Mouse (Mus musculus): Measurements from ENCODE around the gene Gm45717.
"Not testable (repeated sequence)": the region's sequence is repeated elsewhere in the genome, so short reads cannot be mapped to it uniquely, and the experiment has no call there.

Gene Gm45717

DNA sequence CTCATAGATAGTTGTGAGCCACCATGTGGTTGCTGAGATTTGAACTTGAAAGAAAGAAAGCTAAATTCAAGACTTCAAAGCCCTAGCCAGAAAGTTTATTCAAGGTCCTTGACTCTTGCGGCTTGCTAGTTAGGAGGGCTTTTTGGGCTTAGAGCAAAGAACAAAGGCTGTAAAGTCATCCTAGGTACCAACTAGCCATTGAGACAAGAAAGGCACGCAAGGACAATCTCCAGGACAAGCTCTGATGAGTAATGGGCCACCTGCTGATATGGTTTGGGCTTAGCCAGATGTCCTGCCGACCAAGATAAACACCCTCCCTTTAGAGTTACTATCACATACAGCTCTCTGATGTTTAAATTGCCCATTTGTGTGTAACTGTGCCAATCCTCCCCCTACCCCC, 13.0 kb upstream of the Gm45717 start:
- DNase-seq (ENCODE audit: low spot score in 2 of 2) = not testable (repeated sequence)

DNA sequence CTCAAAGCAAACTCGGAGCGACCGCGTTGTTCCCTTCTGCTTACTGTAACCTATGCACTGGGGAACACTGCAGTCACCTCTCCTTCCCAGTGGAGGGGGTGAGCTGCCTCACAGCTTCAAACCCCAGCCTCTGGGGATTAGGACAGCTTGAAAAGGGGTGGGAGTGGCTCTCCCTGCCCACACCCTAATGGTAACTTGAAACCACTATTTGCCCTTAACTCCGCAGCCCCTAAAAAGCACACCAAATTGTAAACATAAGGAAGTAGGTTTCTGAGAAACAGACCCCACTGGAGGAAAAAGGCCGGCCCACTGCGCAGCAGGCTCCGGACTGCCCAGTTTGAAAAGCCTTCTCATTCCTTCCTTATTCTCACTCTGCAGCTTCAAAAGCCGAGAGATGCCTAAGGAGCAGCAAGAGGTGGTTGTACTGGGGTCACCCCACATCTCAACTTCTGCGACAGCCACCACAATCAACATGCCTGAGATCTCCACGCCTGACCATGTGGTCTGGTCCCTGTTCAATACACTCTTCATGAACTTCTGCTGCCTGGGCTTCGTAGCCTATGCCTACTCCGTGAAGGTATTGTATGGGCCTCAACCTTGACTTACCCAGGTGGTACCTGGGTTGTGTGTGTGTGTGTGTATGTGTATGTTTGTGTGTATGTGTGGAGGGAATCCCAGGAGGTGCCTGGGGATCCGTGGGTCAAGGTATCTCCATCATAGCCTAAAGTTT, 12.3 kb upstream of the Gm45717 start:
- no peak for DNase-seq (ENCODE audit: low spot score in 2 of 2)

GRCm38 (mm10) chr7:140966921-140967320, 11.2 kb upstream of the Gm45717 start, which contains the start of gene Ifitm1:
Gene Ifitm1, plus strand, starts transcription at chr7:140967221.
- no peak for DNase-seq (ENCODE audit: low spot score in 2 of 2)

DNA sequence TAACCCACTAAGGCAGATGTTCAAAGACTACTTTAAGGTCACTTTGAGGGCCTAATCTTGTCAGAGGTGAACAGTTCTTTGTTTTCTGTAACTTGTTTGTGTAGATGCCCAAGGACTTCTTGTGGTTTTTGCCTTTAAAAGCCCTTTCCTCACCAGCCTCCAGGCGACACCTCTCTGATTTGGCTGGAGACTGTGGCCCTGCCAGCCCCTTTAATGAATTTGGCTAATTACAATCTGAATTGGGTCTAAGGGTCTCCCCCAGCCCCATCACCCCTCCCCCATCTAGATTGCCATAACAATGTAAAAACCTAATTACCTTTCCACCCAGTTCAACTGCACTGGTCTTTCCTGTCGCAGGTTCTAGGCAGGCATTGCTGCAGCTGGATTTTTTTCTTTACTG, 7.0 kb upstream of the Gm45717 start:
- no peak for DNase-seq (ENCODE audit: low spot score in 2 of 2)

- DNase-seq (ENCODE audit: low spot score in 2 of 2) = no peak
These were observed 5.7 kb upstream of the Gm45717 start for GRCm38 (mm10) chr7:140961416-140961815.

GRCm38 (mm10) chr7:140960026-140960425, 4.3 kb upstream of the Gm45717 start:
- no peak for DNase-seq (ENCODE audit: low spot score in 2 of 2)

GRCm38 (mm10) chr7:140959181-140959901, 3.6 kb upstream of the Gm45717 start:
- DNase-seq (ENCODE audit: low spot score in 2 of 2) = no peak

DNA sequence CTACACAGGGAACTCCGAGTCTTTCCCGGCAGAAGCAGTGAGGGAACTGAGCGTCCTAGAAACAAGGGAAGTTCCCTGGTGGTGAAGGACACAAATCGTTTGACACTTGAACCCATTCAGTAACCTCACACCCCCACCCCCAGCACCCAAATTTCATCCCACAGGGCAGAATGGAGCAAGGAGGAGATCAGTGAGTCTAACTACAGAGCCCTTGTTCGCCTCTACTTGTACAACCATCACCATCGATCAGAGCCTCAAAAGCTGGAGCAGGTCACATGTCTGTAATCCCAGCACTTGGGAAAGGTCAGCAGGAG, 776 bp upstream of the Gm45717 start:
- DNase-seq (ENCODE audit: low spot score in 2 of 2) = no peak

DNA sequence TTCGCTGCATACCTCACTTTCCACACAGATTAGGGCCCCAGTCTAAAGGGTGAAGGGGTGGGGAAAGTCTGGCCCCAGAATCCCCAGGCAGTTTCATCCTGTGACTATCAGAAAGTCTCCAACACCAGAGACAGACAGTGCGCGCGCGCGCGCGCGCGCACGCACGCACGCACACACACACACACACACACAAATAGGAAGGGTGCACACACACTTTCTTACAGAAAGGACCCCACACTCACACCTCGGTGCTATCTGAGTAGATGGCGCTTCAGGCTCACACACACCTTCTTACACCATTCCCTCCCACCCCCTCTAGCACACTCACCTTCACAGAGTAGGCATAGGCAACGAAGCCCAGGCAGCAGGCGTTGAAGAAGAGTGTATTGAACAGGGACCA, 395 bp downstream of the Gm45717 start:
- no peak for DNase-seq (ENCODE audit: low spot score in 2 of 2)

DNA sequence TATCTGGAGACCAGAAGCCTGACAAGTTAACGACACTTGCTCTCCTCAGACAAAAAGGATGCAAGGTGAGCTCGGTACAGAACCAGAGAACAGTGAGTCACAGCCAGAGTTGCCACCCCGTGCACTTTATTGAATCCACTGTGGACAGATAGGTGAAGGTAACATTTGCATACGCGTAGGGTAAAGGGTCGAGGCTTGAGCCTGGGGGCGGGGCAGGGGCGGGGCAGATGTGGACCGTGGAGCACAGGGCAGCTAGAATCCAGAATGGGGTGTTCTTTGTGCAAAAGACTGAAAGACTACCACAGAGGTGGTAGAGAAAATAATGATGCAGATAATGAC, 1.0 kb downstream of the Gm45717 start:
- no peak for DNase-seq (ENCODE audit: low spot score in 2 of 2)

- DNase-seq (ENCODE audit: low spot score in 2 of 2) = no peak
These were observed 1.7 kb downstream of the Gm45717 start for GRCm38 (mm10) chr7:140953800-140954732.

DNA sequence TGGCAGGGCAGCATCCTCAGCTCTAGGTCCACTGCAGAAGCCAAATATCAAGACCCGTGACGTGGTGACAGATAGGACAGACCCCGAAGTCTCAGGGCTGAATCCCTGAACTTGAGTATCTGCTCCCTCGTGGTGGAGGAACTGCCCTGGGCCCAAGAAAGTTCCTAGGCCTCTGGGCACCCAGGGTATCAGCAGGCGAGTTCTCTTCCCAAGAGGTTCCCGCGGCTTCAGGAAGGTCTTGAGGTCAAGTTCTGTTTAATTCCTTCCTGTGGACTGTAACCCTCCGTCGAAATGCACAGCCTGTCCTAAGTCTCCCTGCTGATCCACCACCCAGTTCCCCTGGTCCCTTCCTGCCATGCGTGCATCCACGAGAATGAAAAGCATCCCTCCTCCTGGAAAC, 2.6 kb downstream of the Gm45717 start:
- DNase-seq (ENCODE audit: low spot score in 2 of 2) = no peak

DNA sequence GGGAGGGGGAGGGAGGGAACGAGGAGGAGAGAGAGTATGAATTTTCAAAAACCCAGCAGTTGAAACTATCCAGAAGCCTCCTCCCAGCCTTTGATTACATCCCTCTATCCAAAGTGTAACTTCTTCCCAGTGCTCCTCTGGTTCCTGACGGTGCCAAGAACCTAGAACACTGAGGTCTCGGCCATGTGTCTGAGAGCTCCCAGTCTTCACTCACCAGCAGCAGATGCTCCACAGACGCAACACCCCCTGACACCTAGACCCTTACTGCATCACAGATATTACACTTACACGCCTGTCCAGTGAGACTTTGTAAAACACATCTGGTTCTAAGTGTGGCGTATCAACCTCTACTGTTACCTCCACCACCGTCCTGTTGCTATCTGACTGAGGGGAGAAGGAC, 3.3 kb downstream of the Gm45717 start:
- DNase-seq (ENCODE audit: low spot score in 2 of 2) = no peak

DNA sequence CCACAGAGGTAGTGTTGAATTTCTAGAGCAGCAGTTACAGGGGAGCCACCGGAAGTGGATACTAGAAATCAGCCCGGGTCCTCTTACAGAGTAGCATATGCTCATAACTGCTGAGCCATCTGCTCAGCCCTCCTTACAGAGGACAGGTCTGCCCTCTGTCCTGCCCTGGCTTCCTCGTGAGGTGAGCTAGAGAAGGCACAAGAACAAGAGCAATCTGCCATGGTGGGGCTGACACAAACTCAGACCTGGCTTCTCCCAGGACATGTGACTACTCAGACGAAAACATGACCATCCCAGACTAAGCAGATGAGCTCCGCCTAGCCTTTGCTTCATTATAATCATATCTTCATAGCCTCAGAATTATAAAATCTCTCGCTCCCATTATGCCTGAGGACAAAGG, 4.0 kb downstream of the Gm45717 start:
- DNase-seq (ENCODE audit: low spot score in 2 of 2) = no peak

GRCm38 (mm10) chr7:140951051-140951450, 4.7 kb downstream of the Gm45717 start:
- DNase-seq (ENCODE audit: low spot score in 2 of 2) = no peak

DNA sequence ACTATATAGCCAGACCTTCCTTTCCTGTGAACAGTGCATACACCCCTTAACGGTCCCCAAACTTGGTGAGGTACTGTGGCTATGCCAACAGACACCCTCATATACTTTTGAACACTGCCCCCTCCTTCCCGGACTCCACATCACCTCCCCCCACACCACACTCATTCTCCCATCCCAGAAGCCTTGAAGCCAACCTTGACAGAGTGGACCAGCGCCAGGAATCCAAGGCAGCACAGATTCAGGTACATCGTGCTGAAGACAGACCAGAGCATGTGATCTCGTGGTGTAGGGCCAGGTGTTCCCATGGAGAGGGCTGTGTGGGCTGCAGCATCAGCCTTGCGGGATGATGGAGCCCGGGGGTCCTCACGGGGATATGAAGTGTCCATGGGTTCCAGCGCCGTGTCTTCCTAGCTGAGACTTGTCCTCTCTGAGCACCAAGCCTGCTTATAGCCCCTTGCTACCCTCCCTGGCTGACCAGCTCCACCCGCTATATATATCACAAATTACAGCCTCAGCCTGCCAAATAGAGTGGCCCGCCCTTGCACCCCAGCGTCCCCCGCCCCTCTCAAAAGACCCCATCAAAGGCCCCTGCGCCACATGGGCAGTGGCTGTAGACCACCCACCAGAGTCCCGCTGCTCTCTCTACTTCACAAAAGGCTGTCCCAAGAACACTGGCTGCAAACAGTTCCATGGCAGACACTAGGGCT, 5.8 kb downstream of the Gm45717 start, which contains the start of gene Ifitm5:
Ifitm5 (minus strand) TSS at position 468 of the 707 bp plus-strand sequence.
- no peak for DNase-seq (ENCODE audit: low spot score in 2 of 2)

GRCm38 (mm10) chr7:140949255-140949654, 6.5 kb downstream of the Gm45717 start:
- no peak for DNase-seq (ENCODE audit: low spot score in 2 of 2)

DNA sequence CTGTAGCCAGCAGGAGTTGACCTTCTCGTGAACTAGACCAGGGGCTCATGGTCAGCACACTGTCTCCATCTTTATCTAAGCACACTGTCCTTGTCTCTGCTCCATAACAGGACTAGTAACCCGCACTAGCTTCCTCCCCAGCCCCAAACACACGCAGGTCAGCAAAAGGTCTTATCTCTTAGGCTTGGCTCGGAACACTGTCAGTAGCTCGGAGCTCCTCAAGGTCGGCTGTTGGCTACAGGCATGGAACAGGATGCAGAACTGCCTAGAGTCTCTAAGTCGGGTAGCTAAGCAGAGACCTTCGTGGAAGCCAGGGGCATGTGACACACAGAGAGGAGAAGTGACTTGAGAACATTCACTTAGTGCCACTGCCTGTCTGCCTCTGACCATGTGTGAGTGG, 7.6 kb downstream of the Gm45717 start:
- DNase-seq (ENCODE audit: low spot score in 2 of 2) = no peak

- no peak for DNase-seq (ENCODE audit: low spot score in 2 of 2)
These were observed 8.8 kb downstream of the Gm45717 start for GRCm38 (mm10) chr7:140946980-140947379.

DNA sequence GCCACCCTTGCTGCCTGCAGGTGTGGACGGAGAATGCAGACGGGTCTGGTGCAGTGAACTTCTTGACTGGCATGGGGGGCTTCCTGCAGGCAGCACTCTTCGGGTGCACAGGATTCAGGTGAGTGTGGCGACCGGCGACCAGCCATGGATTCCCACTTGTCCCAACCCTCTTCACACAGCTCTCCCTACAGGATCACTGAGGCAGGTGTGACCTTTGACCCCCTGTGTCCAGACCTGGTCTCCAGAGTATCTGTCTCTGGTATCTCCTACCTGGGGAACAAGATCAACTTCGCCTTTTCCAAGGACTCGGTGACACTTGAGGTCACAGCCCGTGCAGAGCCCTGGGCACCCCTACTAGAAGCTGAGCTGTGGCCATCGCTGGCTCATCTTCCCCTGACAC, 9.4 kb downstream of the Gm45717 start:
- no peak for DNase-seq (ENCODE audit: low spot score in 2 of 2)

GRCm38 (mm10) chr7:140945247-140945646, 10.5 kb downstream of the Gm45717 start:
- DNase-seq (ENCODE audit: low spot score in 2 of 2) = no peak

GRCm38 (mm10) chr7:140944236-140944635, 11.5 kb downstream of the Gm45717 start:
- no peak for DNase-seq (ENCODE audit: low spot score in 2 of 2)
